17 mouse cellular contexts compared by ENCODE assay signal in genomic region chr9:27802379-27802778, GRCm38 (mm10). TPM values are rescaled to one million over a fixed set of nuclear protein-coding genes. Genes with fewer than 3 reads are reported as not detected.
A peak's percentile ranks its signal among the peaks of the same experiment; 100 is the strongest.
DNase-seq lines count a peak whose midpoint lies in the region; ATAC-seq and TF ChIP-seq lines count a peak whose summit lies in the region.
"Had no signal": no experiment of that assay in that cellular context is flagged by ENCODE, and none has a peak within 500 bp of the region (broad histone marks: within the 10 kb centered on the region; RNA-seq: fewer than 3 reads in every experiment).

No protein-coding gene starts in this region.

- H3K27ac ChIP-seq in kidney, adult 2 months (ENCODE audit: insufficient read depth, low read depth, low read length) = no peak overlapping the region
- no peak overlapping the region for H3K27ac ChIP-seq in kidney, embryonic 14.5 days (ENCODE audit: low read depth, low read length)
- H3K27ac ChIP-seq in lung, embryonic 16.5 days (ENCODE audit: low read length) = no peak overlapping the region
- H3K27ac ChIP-seq: embryonic facial prominence, embryonic 15.5 days; hindbrain, embryonic 13.5 days; layer of hippocampus, adult 2 months; limb, embryonic 12.5 days; midbrain, embryonic 13.5 days had no signal

- TF ChIP-seq POLR2A in kidney, adult 2 months (IDR thresholded peaks at IDR 0.05; ENCODE audit: low read depth, low read length) = no peak

- no peaks in the 10 kb centered on the region for H3K36me3 ChIP-seq in kidney, adult 2 months (ENCODE audit: control insufficient read depth, insufficient read depth, low read length)
- no peaks in the 10 kb centered on the region for H3K36me3 ChIP-seq in kidney, embryonic 14.5 days (ENCODE audit: control insufficient read depth, insufficient read depth, low read length)
- no peaks in the 10 kb centered on the region for H3K36me3 ChIP-seq in lung, embryonic 16.5 days (ENCODE audit: control insufficient read depth, insufficient read depth, low read length)
- H3K36me3 ChIP-seq: embryonic facial prominence, embryonic 15.5 days; hindbrain, embryonic 13.5 days; limb, embryonic 12.5 days; midbrain, embryonic 13.5 days had no signal

- DNase-seq in kidney, adult 2 months = peak; percentile 26
- DNase-seq in 3134 (ENCODE audit: extremely low read depth, insufficient read length, low spot score) (peak; percentile 14), 416B (ENCODE audit: low read depth) (peak; percentile 5)
- DNase-seq in spleen, postnatal 10 days (ENCODE audit: low spot score in 2 of 2) = no peak
- DNase-seq in B cell, adult 2 months = no peak
- DNase-seq: cerebellum, adult 9-10 months; right cerebral cortex, adult 18-20 months; spleen, adult 18-20 months had no signal

- TF ChIP-seq CTCF in kidney, adult 2 months (conservative IDR thresholded peaks at IDR 0.05; ENCODE audit: insufficient read depth, insufficient read length, low read depth, low read length) = no peak

- no peaks in the 10 kb centered on the region for H3K9me3 ChIP-seq in kidney, embryonic 14.5 days (ENCODE audit: control insufficient read depth, low read length)
- H3K9me3 ChIP-seq in lung, embryonic 16.5 days (ENCODE audit: control insufficient read depth, low read length) = no peaks in the 10 kb centered on the region
- H3K9me3 ChIP-seq: embryonic facial prominence, embryonic 15.5 days; hindbrain, embryonic 13.5 days; limb, embryonic 12.5 days; midbrain, embryonic 13.5 days had no signal

- no peaks in the 10 kb centered on the region for H3K27me3 ChIP-seq in kidney, adult 2 months (replicated peaks; ENCODE audit: control insufficient read depth, insufficient read depth, low read length)
- H3K27me3 ChIP-seq in kidney, embryonic 14.5 days (ENCODE audit: control insufficient read depth, insufficient read depth, low read length) = no peaks in the 10 kb centered on the region
- no peaks in the 10 kb centered on the region for H3K27me3 ChIP-seq in lung, embryonic 16.5 days (ENCODE audit: control insufficient read depth, insufficient read depth, low read depth, low read length)
- H3K27me3 ChIP-seq: embryonic facial prominence, embryonic 15.5 days; hindbrain, embryonic 13.5 days; limb, embryonic 12.5 days; midbrain, embryonic 13.5 days had no signal

- H3K4me3 ChIP-seq in kidney, adult 2 months (ENCODE audit: insufficient read depth, low read depth, low read length) = no peak overlapping the region
- no peak overlapping the region for H3K4me3 ChIP-seq in kidney, embryonic 14.5 days (ENCODE audit: low read length)
- no peak overlapping the region for H3K4me3 ChIP-seq in lung, embryonic 16.5 days (ENCODE audit: low read length)
- H3K4me3 ChIP-seq: embryonic facial prominence, embryonic 15.5 days; hindbrain, embryonic 13.5 days; layer of hippocampus, adult 2 months; limb, embryonic 12.5 days; midbrain, embryonic 13.5 days had no signal

- no peak for ATAC-seq in kidney, embryonic 14.5 days (ENCODE audit: low FRiP score, low TSS enrichment)
- 0 out of 2 replicates have a peak, but pooled peaks have one; percentile 34 for ATAC-seq in lung, embryonic 16.5 days (ENCODE audit: low read depth)
- ATAC-seq: forebrain, embryonic 14.5 days; intestine, postnatal 0 days; midbrain, embryonic 13.5 days had no signal

- H3K4me1 ChIP-seq in kidney, adult 2 months (ENCODE audit: control insufficient read depth, insufficient read depth, low read length) = no peaks in the 10 kb centered on the region
- no peaks in the 10 kb centered on the region for H3K4me1 ChIP-seq in kidney, embryonic 14.5 days (ENCODE audit: control insufficient read depth, insufficient read depth, low read length)
- H3K4me1 ChIP-seq in lung, embryonic 16.5 days (replicated peaks; ENCODE audit: control insufficient read depth, insufficient read depth, low read length) = no peaks in the 10 kb centered on the region
- H3K4me1 ChIP-seq: embryonic facial prominence, embryonic 15.5 days; hindbrain, embryonic 13.5 days; limb, embryonic 12.5 days; midbrain, embryonic 13.5 days had no signal

- no peak overlapping the region for H3K9ac ChIP-seq in kidney, embryonic 14.5 days (ENCODE audit: low read depth, low read length)
- H3K9ac ChIP-seq in lung, embryonic 16.5 days (ENCODE audit: low read length) = no peak overlapping the region
- H3K9ac ChIP-seq: embryonic facial prominence, embryonic 15.5 days; hindbrain, embryonic 13.5 days; limb, embryonic 12.5 days; midbrain, embryonic 13.5 days had no signal

- no peak overlapping the region for H3K4me2 ChIP-seq in kidney, embryonic 14.5 days (replicated peaks; ENCODE audit: low read depth, low read length)
- no peak overlapping the region for H3K4me2 ChIP-seq in lung, embryonic 16.5 days (ENCODE audit: low read depth, low read length)
- H3K4me2 ChIP-seq: embryonic facial prominence, embryonic 15.5 days; hindbrain, embryonic 13.5 days; limb, embryonic 12.5 days; midbrain, embryonic 13.5 days had no signal

RNA-seq across cellular contexts. Expression of gene Opcml, which starts 11.8 kb away (rescaled TPM):
- 0.08 TPM in 2 replicates for polyA plus RNA-seq in kidney, adult 2 months (2012; rRNA removed)
- polyA plus RNA-seq in kidney, embryonic 14.5 days (2014; fragmentation: Nextera tagmentation; extraction: Ambion mirVana) = 1.9 TPM in 2 replicates
- 10.1 and 11.7 TPM in 2 replicates for polyA plus RNA-seq in lung, embryonic 16.5 days (2015; fragmentation: Nextera tagmentation; extraction: Ambion mirVana)

Comparison
In these comparisons a context has a peak if more than half of its experiments do, and no peak if none do; other contexts are left out.
1. DNase-seq: peak in kidney, adult 2 months (single experiment), 3134 (single experiment) and 416B (single experiment); none in spleen, postnatal 10 days (0 of 2) and B cell, adult 2 months (0 of 2).